Mouse (Mus musculus) limb, embryonic 12.5 days (tissue): ENCODE measurements around the gene Fam53b. TPM values are rescaled to one million over a fixed set of nuclear protein-coding genes. Genes with fewer than 3 reads are reported as not detected.
A peak's percentile ranks its signal among the peaks of the same experiment; 100 is the strongest.

Source experiments
- ATAC-seq: fragments of 200-750 bp; cut with Nextera tagmentation; 2 replicates; pipeline ENCODE4 v1.8.0; 2017; ENCODE audit warnings: low read depth, moderate TSS enrichment; ENCODE audit not compliant: insufficient number of reproducible peaks, insufficient read depth, low FRiP score, low TSS enrichment
- H3K27ac ChIP-seq: fragments of 300-500 bp; sonication (generic); 2 replicates; pipeline ENCODE4 v1.5.1; 2016; ENCODE audit warnings: mild to moderate bottlenecking, moderate library complexity
- H3K27me3 ChIP-seq: fragments of 300-500 bp; sonication (generic); 2 replicates; pipeline ENCODE4 v1.6.1; 2016; ENCODE audit warnings: mild to moderate bottlenecking, moderate library complexity
- H3K36me3 ChIP-seq: fragments of 300-500 bp; sonication (generic); 2 replicates; pipeline ENCODE4 v1.6.1; 2016; ENCODE audit warnings: mild to moderate bottlenecking, moderate library complexity
- H3K4me1 ChIP-seq: fragments of 300-500 bp; sonication (generic); replicated peaks from 2 replicates; pipeline ENCODE4 v1.6.1; 2016
- H3K4me2 ChIP-seq: fragments of 300-500 bp; sonication (generic); 2 replicates; pipeline ENCODE4 v1.6.1; 2016; ENCODE audit warnings: mild to moderate bottlenecking, moderate library complexity
- H3K4me3 ChIP-seq: fragments of 300-500 bp; sonication (generic); replicated peaks from 2 replicates; pipeline ENCODE4 v1.5.1; 2016; ENCODE audit warnings: mild to moderate bottlenecking
- H3K9ac ChIP-seq: fragments of 300-500 bp; sonication (generic); replicated peaks from 2 replicates; pipeline ENCODE4 v1.6.1; 2016; ENCODE audit warnings: mild to moderate bottlenecking, moderate library complexity
- H3K9me3 ChIP-seq: fragments of 300-500 bp; sonication (generic); 2 replicates; pipeline ENCODE4 v1.6.1; 2016; ENCODE audit warnings: mild to moderate bottlenecking, moderate library complexity
- WGBS: fragments of 180-500 bp; shearing (Covaris S2); methylation state at CpG from one replicate; pipeline ENCODE4 v1.1.7; 2016; 5-methylcytosine and 5-hydroxymethylcytosine counted together
- polyA plus RNA-seq: library from polyadenylated mRNA; unstranded; fragments of >200 nt; fragmentation: Nextera tagmentation; extraction: Ambion mirVana; gene quantifications from 2 replicates; pipeline ENCODE4 v1.2.1, GENCODE M21; 2016

The Fam53b gene
- polyA plus RNA-seq, 1 experiment from 2014 or later = 27.7 TPM

- no peaks in the 10 kb centered on the region for H3K27me3 ChIP-seq
- no peaks in the 10 kb centered on the region for H3K36me3 ChIP-seq
- H3K4me1 ChIP-seq = peaks cover 8% of the 10 kb centered on the region
- no peak overlapping the region for H3K9ac ChIP-seq
- H3K4me2 ChIP-seq = no peak overlapping the region
- ATAC-seq = no peak
- H3K4me3 ChIP-seq = no peak overlapping the region
- WGBS = 88% methylated on average over 3 of the region's 3 CpGs
- H3K9me3 ChIP-seq = no peaks in the 10 kb centered on the region
- H3K27ac ChIP-seq = no peak overlapping the region
Observed at GRCm38 (mm10) chr7:132701412-132701811, 112.3 kb downstream of the Fam53b start.

GRCm38 (mm10) chr7:132700107-132700506, 113.6 kb downstream of the Fam53b start:
- ATAC-seq = no peak
- Histone ChIP-seq H3K4me1 (peaks cover 8% of the 10 kb centered on the region), H3K27ac (no peak overlapping the region), H3K9ac (no peak overlapping the region), H3K4me2 (no peak overlapping the region), H3K4me3 (no peak overlapping the region), H3K36me3 (no peaks in the 10 kb centered on the region), H3K27me3 (no peaks in the 10 kb centered on the region), H3K9me3 (no peaks in the 10 kb centered on the region)
- WGBS = 62% methylated on average over 4 of the region's 4 CpGs

GRCm38 (mm10) chr7:132699639-132700038, 114.0 kb downstream of the Fam53b start:
- Histone ChIP-seq H3K4me1 (peaks cover 8% of the 10 kb centered on the region), H3K27ac (no peak overlapping the region), H3K4me2 (no peak overlapping the region), H3K9ac (no peak overlapping the region), H3K27me3 (no peaks in the 10 kb centered on the region), H3K36me3 (no peaks in the 10 kb centered on the region; the same call in 1 of the 2 replicates), H3K9me3 (peaks cover 3% of the 10 kb centered on the region; the same call in 1 of the 2 replicates), H3K4me3 (no peak overlapping the region)
- ATAC-seq = no peak

GRCm38 (mm10) chr7:132699165-132699564, 114.5 kb downstream of the Fam53b start:
- Histone ChIP-seq H3K27ac (no peak overlapping the region), H3K27me3 (no peaks in the 10 kb centered on the region), H3K4me3 (no peak overlapping the region), H3K4me1 (peaks cover 8% of the 10 kb centered on the region), H3K9me3 (peaks cover 4% of the 10 kb centered on the region; the same call in 1 of the 2 replicates), H3K36me3 (no peaks in the 10 kb centered on the region; the same call in 1 of the 2 replicates), H3K4me2 (no peak overlapping the region), H3K9ac (no peak overlapping the region)
- ATAC-seq = no peak
- 78% methylated on average over 4 of the region's 4 CpGs for WGBS

- WGBS = 84% methylated on average over 4 of the region's 4 CpGs
- ATAC-seq = no peak
- H3K9ac ChIP-seq = no peak overlapping the region
Observed at GRCm38 (mm10) chr7:132698737-132699136, 114.9 kb downstream of the Fam53b start.

GRCm38 (mm10) chr7:132697258-132697796, 116.4 kb downstream of the Fam53b start:
- Histone ChIP-seq H3K4me2 (no peak overlapping the region), H3K36me3 (no peaks in the 10 kb centered on the region; the same call in 1 of the 2 replicates), H3K9me3 (peaks cover 4% of the 10 kb centered on the region; the same call in 1 of the 2 replicates), H3K27me3 (no peaks in the 10 kb centered on the region), H3K9ac (no peak overlapping the region), H3K27ac (no peak overlapping the region), H3K4me1 (peaks cover 15% of the 10 kb centered on the region), H3K4me3 (no peak overlapping the region)
- 75% methylated on average over 8 of the region's 8 CpGs for WGBS
- ATAC-seq = no peak

More at GRCm38 (mm10) chr7:132698737-132699136, 114.9 kb downstream of the Fam53b start:
- Histone ChIP-seq H3K4me3 (no peak overlapping the region), H3K9me3 (peaks cover 4% of the 10 kb centered on the region; the same call in 1 of the 2 replicates), H3K4me1 (peaks cover 8% of the 10 kb centered on the region), H3K27ac (no peak overlapping the region), H3K27me3 (no peaks in the 10 kb centered on the region), H3K4me2 (no peak overlapping the region), H3K36me3 (no peaks in the 10 kb centered on the region; the same call in 1 of the 2 replicates)

- Histone ChIP-seq H3K9ac (no peak overlapping the region), H3K9me3 (peaks cover 4% of the 10 kb centered on the region; the same call in 1 of the 2 replicates), H3K4me1 (peaks cover 18% of the 10 kb centered on the region), H3K4me3 (no peak overlapping the region), H3K27me3 (no peaks in the 10 kb centered on the region), H3K4me2 (no peak overlapping the region), H3K27ac (no peak overlapping the region), H3K36me3 (no peaks in the 10 kb centered on the region; the same call in 1 of the 2 replicates)
- 86% methylated on average over 2 of the region's 2 CpGs for WGBS
- ATAC-seq = no peak
Observed at GRCm38 (mm10) chr7:132693561-132693960, 120.1 kb downstream of the Fam53b start.

- H3K4me3 ChIP-seq = no peak overlapping the region
- 79% methylated on average over 9 of the region's 9 CpGs for WGBS
- H3K36me3 ChIP-seq = no peaks in the 10 kb centered on the region; the same call in 1 of the 2 replicates
- no peak for ATAC-seq
- peaks cover 4% of the 10 kb centered on the region; the same call in 1 of the 2 replicates for H3K9me3 ChIP-seq
- H3K9ac ChIP-seq = no peak overlapping the region
- H3K27me3 ChIP-seq = no peaks in the 10 kb centered on the region
- H3K27ac ChIP-seq = 0 out of 2 replicates have a peak overlapping the region, but pooled peaks have one; percentile 35
- peaks cover 23% of the 10 kb centered on the region for H3K4me1 ChIP-seq
- H3K4me2 ChIP-seq = no peak overlapping the region
Observed at GRCm38 (mm10) chr7:132692719-132693118, 121.0 kb downstream of the Fam53b start.

- 89% methylated on average over 14 of the region's 14 CpGs for WGBS
- H3K4me3 ChIP-seq = no peak overlapping the region
- no peaks in the 10 kb centered on the region for H3K27me3 ChIP-seq
- peaks cover 4% of the 10 kb centered on the region; the same call in 1 of the 2 replicates for H3K9me3 ChIP-seq
- H3K9ac ChIP-seq = no peak overlapping the region
- no peak overlapping the region for H3K4me2 ChIP-seq
- H3K27ac ChIP-seq = no peak overlapping the region
- peaks cover 23% of the 10 kb centered on the region for H3K4me1 ChIP-seq
- no peaks in the 10 kb centered on the region; the same call in 1 of the 2 replicates for H3K36me3 ChIP-seq
- ATAC-seq = no peak
Observed at GRCm38 (mm10) chr7:132690716-132691472, 122.8 kb downstream of the Fam53b start.

GRCm38 (mm10) chr7:132689722-132690121, 124.0 kb downstream of the Fam53b start:
- no peak overlapping the region for H3K4me3 ChIP-seq
- H3K4me1 ChIP-seq = peaks cover 23% of the 10 kb centered on the region
- ATAC-seq = no peak
- H3K9me3 ChIP-seq = peaks cover 2% of the 10 kb centered on the region; the same call in 1 of the 2 replicates
- peak overlapping the region; percentile 64 for H3K27ac ChIP-seq
- WGBS = 78% methylated on average over 5 of the region's 5 CpGs
- no peaks in the 10 kb centered on the region for H3K27me3 ChIP-seq
- no peak overlapping the region for H3K9ac ChIP-seq
- no peak overlapping the region for H3K4me2 ChIP-seq
- H3K36me3 ChIP-seq = no peaks in the 10 kb centered on the region; the same call in 1 of the 2 replicates

GRCm38 (mm10) chr7:132688721-132689120, 125.0 kb downstream of the Fam53b start:
- no peaks in the 10 kb centered on the region for H3K9me3 ChIP-seq
- H3K4me1 ChIP-seq = peaks cover 24% of the 10 kb centered on the region
- no peaks in the 10 kb centered on the region for H3K36me3 ChIP-seq
- H3K4me2 ChIP-seq = no peak overlapping the region
- no peak overlapping the region for H3K4me3 ChIP-seq
- WGBS = 59% methylated on average over 5 of the region's 5 CpGs
- H3K9ac ChIP-seq = no peak overlapping the region
- peak; percentile 63; the same call in 1 of the 2 replicates for ATAC-seq
- H3K27me3 ChIP-seq = no peaks in the 10 kb centered on the region
- H3K27ac ChIP-seq = peak overlapping the region; percentile 64
